Mouse (Mus musculus): ENCODE data around the gene Tmem200a. TPM values are rescaled to one million over a fixed set of nuclear protein-coding genes. Genes with fewer than 3 reads are reported as not detected.

Tmem200a gene
- total and polyA plus RNA-seq, 2 experiments from 2014 or later, result 21.6 to 42.6 TPM

DNA sequence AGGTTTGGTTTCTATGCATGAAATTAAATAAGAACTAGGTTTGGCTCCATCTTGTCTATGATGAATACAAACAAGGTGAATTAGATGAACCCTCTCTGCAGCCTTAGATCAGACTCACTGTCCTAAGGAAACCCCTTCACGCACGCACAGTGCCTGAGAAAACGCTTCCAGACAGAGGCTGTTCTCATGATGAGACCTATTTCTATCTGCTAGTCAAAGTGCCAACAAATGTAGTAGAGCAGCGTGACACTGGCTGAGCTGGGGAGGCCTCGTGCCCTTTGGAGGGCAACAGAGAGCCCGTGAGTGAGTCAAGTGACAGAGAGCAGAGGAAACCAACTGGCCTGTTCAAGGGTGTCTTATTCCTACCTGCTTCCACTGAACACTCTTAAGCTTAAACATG is 73.4 kb downstream of the Tmem200a start:
- ATAC-seq (ENCODE audit: low FRiP score), result no peak
- Histone ChIP-seq H3K9me3 (ENCODE audit: low read length) (no peaks in the 10 kb centered on the region), H3K4me1 (ENCODE audit: insufficient read depth, low read length) (no peaks in the 10 kb centered on the region), H3K4me3 (ENCODE audit: low read depth, low read length) (no peak overlapping the region), H3K27me3 (ENCODE audit: insufficient read depth, low read length) (no peaks in the 10 kb centered on the region), H3K4me2 (ENCODE audit: low read depth, low read length, poor library complexity, severe bottlenecking) (no peak overlapping the region), H3K9ac (replicated peaks; ENCODE audit: low read length, poor library complexity, severe bottlenecking) (no peak overlapping the region), H3K27ac (ENCODE audit: low read depth, low read length) (no peak overlapping the region), H3K36me3 (ENCODE audit: insufficient read depth, low read length) (no peaks in the 10 kb centered on the region)
- TF ChIP-seq CTCF (IDR thresholded peaks at IDR 0.05), result no peak
- 88% methylated on average over 6 of the region's 6 CpGs for WGBS
- no peak for DNase-seq (ENCODE audit: low spot score)

DNA sequence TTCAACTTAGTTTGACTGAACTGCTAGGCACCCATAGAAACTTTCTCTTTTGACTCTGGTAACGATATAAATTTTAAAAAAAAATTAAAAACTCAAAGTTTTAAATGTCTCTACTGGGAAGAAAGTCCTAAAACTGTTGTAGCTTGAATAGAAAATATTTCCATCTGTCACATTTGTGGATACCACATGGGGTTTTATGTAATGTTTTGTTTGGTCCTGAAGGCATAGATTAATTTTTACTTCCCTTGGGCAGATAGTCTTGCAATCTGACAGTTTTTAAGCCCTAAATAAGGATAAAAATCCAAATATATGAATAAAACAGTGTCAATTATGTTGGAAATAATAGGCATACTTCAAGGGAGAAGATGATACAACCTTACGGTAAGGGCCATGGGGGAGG is 78.0 kb downstream of the Tmem200a start:
- Histone ChIP-seq H3K9me3 (ENCODE audit: low read length) (no peaks in the 10 kb centered on the region), H3K4me3 (ENCODE audit: low read depth, low read length) (no peak overlapping the region), H3K27me3 (ENCODE audit: insufficient read depth, low read length) (no peaks in the 10 kb centered on the region), H3K36me3 (ENCODE audit: insufficient read depth, low read length) (no peaks in the 10 kb centered on the region), H3K9ac (replicated peaks; ENCODE audit: low read length, poor library complexity, severe bottlenecking) (no peak overlapping the region), H3K27ac (ENCODE audit: low read depth, low read length) (no peak overlapping the region), H3K4me1 (ENCODE audit: insufficient read depth, low read length) (no peaks in the 10 kb centered on the region), H3K4me2 (ENCODE audit: low read depth, low read length, poor library complexity, severe bottlenecking) (no peak overlapping the region)
- ATAC-seq (ENCODE audit: low FRiP score), result no peak
- no peak for DNase-seq (ENCODE audit: low spot score)
- WGBS, result 78% methylated on average over 2 of the region's 2 CpGs
- TF ChIP-seq CTCF (IDR thresholded peaks at IDR 0.05), result no peak

GRCm38 (mm10) chr10:25999291-25999930 is 79.4 kb downstream of the Tmem200a start:
- no peak overlapping the region for H3K4me3 ChIP-seq (ENCODE audit: low read depth, low read length)
- WGBS, result 68% methylated on average over 5 of the region's 5 CpGs
- H3K27ac ChIP-seq (ENCODE audit: low read depth, low read length), result no peak overlapping the region; the same call in 1 of the 2 replicates
- H3K27me3 ChIP-seq (ENCODE audit: insufficient read depth, low read length), result no peaks in the 10 kb centered on the region
- peak; percentile 39 for DNase-seq (ENCODE audit: low spot score)
- no peak overlapping the region for H3K9ac ChIP-seq (replicated peaks; ENCODE audit: low read length, poor library complexity, severe bottlenecking)
- no peaks in the 10 kb centered on the region for H3K36me3 ChIP-seq (ENCODE audit: insufficient read depth, low read length)
- ATAC-seq (ENCODE audit: low FRiP score), result no peak
- no peak overlapping the region for H3K4me2 ChIP-seq (ENCODE audit: low read depth, low read length, poor library complexity, severe bottlenecking)
- H3K9me3 ChIP-seq (ENCODE audit: low read length), result no peaks in the 10 kb centered on the region
- H3K4me1 ChIP-seq (ENCODE audit: insufficient read depth, low read length), result no peaks in the 10 kb centered on the region
- TF ChIP-seq CTCF (IDR thresholded peaks at IDR 0.05), result no peak

DNA sequence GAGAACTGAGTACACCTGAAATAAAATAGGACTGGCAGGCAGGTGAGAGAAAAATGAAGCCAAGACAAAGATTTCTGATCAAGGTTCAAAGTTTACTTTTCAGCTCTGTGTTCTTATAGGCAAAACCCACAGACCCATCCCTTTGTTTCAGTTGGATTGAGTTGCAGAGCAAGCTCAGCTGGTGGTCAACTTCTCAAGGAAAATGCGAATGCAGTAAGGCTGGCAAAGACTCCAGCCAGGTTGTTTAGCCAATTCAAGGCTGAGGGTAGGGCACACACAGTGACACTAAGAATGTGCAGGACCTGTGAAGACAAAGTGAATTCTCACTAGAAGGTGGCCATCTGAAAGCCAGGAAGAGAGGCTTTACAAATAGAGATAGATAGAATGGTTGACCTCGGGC is 94.8 kb downstream of the Tmem200a start:
- no peak overlapping the region for H3K4me2 ChIP-seq (ENCODE audit: low read depth, low read length, poor library complexity, severe bottlenecking)
- DNase-seq (ENCODE audit: low spot score) (no peak), ATAC-seq (ENCODE audit: low FRiP score) (no peak)
- H3K4me3 ChIP-seq (ENCODE audit: low read depth, low read length), result no peak overlapping the region
- H3K9ac ChIP-seq (replicated peaks; ENCODE audit: low read length, poor library complexity, severe bottlenecking), result no peak overlapping the region
- H3K9me3 ChIP-seq (ENCODE audit: low read length), result no peaks in the 10 kb centered on the region
- H3K4me1 ChIP-seq (ENCODE audit: insufficient read depth, low read length), result no peaks in the 10 kb centered on the region
- 56% methylated on average over 2 of the region's 2 CpGs for WGBS
- no peak for TF ChIP-seq CTCF (IDR thresholded peaks at IDR 0.05)
- H3K36me3 ChIP-seq (ENCODE audit: insufficient read depth, low read length), result no peaks in the 10 kb centered on the region
- H3K27me3 ChIP-seq (ENCODE audit: insufficient read depth, low read length), result no peaks in the 10 kb centered on the region
- H3K27ac ChIP-seq (ENCODE audit: low read depth, low read length), result no peak overlapping the region

- no peaks in the 10 kb centered on the region for H3K9me3 ChIP-seq (ENCODE audit: low read length)
- no peak overlapping the region for H3K27ac ChIP-seq (ENCODE audit: low read depth, low read length)
- no peak overlapping the region for H3K4me3 ChIP-seq (ENCODE audit: low read depth, low read length)
- 85% methylated on average over 1 of the region's 1 CpGs for WGBS
- no peaks in the 10 kb centered on the region for H3K4me1 ChIP-seq (ENCODE audit: insufficient read depth, low read length)
- no peak for DNase-seq (ENCODE audit: low spot score)
- no peaks in the 10 kb centered on the region for H3K27me3 ChIP-seq (ENCODE audit: insufficient read depth, low read length)
- no peaks in the 10 kb centered on the region for H3K36me3 ChIP-seq (ENCODE audit: insufficient read depth, low read length)
- H3K4me2 ChIP-seq (ENCODE audit: low read depth, low read length, poor library complexity, severe bottlenecking), result no peak overlapping the region
- H3K9ac ChIP-seq (replicated peaks; ENCODE audit: low read length, poor library complexity, severe bottlenecking), result no peak overlapping the region
- TF ChIP-seq CTCF (IDR thresholded peaks at IDR 0.05), result no peak
- no peak for ATAC-seq (ENCODE audit: low FRiP score)
These were observed 96.2 kb downstream of the Tmem200a start for GRCm38 (mm10) chr10:25982617-25983016.

GRCm38 (mm10) chr10:25962863-25963262 is 116.0 kb downstream of the Tmem200a start:
- Histone ChIP-seq H3K27me3 (ENCODE audit: insufficient read depth, low read length) (no peaks in the 10 kb centered on the region), H3K27ac (ENCODE audit: low read depth, low read length) (no peak overlapping the region), H3K4me2 (ENCODE audit: low read depth, low read length, poor library complexity, severe bottlenecking) (no peak overlapping the region), H3K4me3 (ENCODE audit: low read depth, low read length) (no peak overlapping the region), H3K4me1 (ENCODE audit: insufficient read depth, low read length) (no peaks in the 10 kb centered on the region), H3K36me3 (ENCODE audit: insufficient read depth, low read length) (no peaks in the 10 kb centered on the region), H3K9ac (replicated peaks; ENCODE audit: low read length, poor library complexity, severe bottlenecking) (no peak overlapping the region), H3K9me3 (ENCODE audit: low read length) (no peaks in the 10 kb centered on the region)
- ATAC-seq (ENCODE audit: low FRiP score) (no peak), DNase-seq (ENCODE audit: low spot score) (peak; percentile 33)
- 47% methylated on average over 4 of the region's 4 CpGs for WGBS
- TF ChIP-seq CTCF (IDR thresholded peaks at IDR 0.05), result no peak
